Mouse (Mus musculus): ENCODE results near the gene Ppil2.

Gene Ppil2

DNA sequence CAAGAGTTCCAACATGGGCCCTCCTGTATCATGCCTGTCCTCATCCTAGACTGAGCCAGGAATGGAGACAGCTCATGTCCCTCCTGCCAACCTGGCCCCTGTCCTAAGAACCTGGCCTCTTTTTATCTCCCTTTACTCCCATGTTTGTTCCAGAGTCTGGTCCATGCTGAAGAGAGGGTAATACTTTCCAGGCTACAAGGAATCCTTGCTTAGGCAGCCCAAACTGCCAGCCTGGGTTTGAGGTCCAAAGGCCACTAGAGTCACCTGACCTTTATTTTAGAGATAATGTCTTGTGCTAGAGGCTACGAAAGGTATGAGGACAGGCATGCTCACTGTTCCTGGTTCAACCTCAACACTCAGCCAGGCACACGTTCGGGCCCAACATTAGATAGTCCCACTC, 14.1 kb downstream of the Ppil2 start:
- no peak for DNase-seq

DNA sequence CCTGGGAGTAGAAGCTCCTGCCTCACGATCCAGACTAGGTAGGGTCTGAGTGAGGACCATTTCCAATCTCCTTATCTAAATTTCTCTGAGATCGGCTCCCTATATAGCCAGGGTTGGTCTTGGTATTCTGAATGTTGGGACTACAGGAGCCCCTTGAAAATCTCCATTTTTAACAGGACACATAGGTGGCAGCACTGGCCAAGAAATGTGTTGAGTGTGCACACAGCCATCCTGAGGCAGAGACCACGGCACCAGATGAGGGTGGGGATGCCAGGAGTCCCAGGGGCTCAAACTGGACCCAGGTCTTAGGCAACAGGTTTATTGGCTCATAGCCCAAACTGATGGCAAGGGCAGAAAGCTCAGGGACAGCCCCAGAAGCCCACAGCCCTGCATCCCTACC, 22.7 kb downstream of the Ppil2 start:
- DNase-seq = peak; percentile 44 to 46

DNA sequence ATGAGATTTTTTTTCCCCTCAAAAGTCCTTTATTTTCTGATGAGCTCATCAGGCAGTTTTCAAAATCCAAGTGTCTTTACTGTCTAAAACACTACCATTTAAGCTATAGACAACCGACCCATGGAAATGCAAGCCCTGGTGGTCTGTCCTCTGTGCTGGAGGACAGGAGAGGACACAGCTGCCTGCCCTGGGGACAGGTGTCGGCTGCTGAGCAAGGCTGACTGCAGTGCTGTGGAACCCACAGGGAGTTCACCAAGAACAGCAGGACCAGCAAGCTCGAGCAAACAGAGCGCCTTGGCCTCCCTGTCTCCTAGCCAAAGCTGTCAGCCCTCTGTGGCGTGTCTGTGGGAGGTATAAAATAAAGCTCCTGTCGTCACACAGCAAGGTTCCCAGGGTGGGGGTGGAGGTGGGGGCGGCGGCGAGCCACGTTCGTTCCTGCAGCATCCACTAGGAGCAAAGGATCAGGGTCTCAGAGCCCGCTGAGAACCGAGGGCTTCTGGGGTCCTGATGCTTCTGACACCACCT, 24.3 kb downstream of the Ppil2 start:
- DNase-seq = no peak

DNA sequence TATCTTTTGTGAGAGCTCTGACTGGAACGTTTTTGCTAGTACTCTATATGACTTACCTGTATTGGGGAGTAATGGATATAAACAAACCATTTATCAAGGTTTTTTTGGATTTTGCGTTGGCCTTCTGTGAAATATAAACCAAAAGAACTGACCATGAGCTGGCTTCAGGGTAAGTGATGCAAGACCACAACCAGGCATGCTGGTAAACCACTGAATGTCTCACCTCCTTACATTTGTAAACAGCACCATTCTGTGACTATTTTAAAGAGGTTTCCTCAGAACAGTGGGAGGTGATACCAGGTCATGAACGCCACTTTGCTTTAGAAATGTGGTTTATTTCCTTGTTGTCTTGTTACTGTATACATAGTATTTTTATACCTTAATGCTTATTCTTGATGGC, 24.8 kb downstream of the Ppil2 start:
- no peak for DNase-seq

DNA sequence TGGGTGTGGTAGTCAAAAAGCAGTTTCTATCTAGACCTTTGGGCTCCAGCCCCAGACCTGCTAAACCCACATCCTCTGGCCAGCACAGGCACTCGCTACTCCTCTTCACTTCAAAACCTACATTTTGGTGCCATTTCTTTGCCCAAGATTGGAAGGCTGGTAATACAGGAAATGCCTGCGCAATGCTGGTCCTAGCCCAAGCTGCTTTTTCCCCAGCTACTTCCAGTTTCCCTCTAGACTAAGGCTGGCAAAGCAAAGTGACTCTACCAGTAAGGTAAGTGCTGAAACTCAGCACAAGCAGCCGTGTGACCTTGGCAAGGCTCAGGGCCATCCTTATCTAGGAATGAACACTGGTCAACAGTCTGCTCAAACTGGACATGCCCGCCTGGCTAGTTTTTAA, 25.4 kb downstream of the Ppil2 start:
- no peak for DNase-seq

DNA sequence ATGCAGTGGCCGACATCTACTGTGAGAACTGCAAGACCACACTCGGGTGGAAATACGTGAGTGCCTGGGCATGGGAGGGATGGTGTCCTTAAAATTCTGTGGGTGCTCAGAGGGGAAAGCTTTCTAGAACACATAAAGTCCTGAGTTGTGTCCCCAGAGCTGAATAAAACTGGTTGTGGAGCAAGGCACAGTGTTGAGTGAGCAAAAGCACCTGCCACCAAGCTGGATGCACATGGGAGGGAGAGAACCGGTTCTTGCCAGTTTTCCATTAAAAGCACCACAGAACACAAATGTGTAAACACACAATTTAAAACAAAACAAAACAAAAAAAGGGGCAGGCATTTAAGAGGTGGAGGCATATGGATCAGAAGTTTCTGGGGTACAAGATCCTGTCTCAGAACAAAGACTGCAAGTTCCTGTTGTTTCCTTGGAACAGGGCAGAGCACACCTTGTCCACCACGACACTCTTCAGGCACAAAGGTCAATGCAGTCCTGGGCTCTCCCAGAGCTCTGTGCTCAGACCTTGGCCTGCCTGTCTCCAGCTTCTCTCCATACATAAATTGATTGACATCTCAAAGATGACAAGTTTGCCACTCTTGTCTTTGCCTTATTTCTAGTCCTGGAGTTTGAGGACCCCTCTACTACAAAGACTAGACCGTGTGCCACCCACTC, 28.8 kb downstream of the Ppil2 start:
- no peak for DNase-seq

DNA sequence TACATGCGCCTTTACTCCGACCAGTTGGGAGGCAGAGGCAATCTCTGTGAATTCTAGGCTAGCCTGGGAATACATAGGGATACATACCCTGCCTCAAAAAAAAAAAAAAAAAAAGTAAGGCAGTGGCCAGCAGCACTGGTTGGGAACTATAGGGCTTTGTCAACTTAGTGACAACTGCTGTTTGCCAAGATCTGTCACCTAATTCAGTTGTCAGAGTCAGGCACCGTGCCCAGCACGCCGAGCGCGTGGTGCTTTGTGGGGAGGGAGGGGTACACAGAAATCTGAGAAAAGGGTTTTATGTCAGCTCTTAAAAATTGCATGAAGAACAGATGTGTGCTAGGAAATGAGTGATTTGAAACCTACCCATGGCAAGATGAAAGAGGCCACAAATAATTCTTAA, 33.0 kb downstream of the Ppil2 start:
- DNase-seq = peak in 1 of 2 experiments; percentile 45

DNA sequence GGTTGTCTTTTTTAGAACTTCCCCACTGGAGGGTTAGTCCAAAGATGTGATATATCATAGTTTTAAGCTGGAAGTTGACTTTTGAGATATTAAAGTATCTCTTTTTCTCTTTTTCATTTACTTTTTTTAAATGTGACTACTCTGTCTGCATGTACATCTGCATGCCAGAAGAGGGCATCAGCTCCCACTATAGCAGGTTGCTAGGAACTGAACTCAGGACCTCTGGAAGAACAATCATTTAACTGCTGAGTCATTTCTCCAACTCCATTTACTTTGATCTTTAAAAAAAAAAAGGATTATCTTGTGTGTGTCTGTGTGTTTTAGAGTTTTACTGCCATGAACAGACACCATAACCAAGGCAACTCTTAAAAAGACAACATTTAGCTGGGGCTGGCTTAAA, 34.2 kb downstream of the Ppil2 start:
- no peak for DNase-seq

DNA sequence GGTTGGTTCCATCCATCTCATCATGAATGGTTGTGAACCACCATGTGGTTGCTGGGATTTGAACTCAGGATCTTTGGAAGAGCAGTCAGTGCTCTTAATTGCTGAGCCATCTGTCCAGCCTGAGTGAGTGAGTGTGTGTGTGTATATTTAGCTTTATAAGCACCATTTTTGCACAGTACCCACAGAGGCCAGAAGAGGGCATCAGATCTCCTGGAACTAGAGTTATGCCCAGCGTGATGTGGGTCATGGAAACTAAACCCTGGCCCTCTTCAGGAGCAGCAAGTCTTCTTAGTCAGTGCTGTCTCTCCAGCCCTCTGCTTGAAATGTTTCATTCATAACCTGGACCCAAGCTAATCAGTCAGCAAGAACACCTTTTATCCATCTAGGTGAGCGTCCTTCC, 34.8 kb downstream of the Ppil2 start:
- peak in 1 of 2 experiments; percentile 42 for DNase-seq

DNA sequence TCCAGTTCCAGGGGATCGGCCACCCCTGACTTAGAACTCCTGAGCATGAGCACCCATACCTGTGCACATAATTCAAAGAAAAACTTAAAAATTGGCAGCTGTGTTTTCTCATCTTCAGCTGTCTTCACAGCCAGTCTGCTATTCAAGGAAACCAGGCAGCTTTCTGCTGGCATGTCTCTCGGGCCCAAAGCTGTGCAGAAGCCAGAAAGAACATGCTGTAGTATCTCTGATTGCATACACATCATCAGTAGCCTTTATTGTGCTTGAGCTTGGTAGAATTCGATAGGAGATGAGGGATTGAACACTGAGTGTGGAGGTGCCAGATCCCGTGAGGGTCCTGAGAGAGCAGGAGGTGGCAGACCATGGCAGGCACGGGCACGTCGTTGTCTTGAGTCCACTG, 38.1 kb downstream of the Ppil2 start:
- DNase-seq = no peak

DNA sequence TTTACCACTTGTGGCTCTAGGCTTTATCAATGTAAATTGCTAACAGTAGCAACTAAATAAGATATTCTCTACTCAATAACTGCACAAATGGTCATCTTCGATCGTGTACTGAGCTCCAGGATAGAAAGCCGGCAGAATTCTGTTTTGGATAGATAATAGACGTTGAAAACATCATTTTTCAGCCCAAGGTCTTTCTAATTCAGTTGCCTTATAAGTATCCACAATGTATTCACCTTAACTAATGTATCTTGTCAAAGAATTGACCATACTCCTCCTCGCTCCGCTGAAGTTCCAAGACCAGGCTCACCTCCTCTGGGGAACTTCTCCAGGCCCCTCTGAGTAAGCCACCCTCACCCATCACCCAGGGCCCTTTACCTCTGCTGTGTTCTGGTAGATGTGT, 40.3 kb downstream of the Ppil2 start:
- no peak for DNase-seq

DNA sequence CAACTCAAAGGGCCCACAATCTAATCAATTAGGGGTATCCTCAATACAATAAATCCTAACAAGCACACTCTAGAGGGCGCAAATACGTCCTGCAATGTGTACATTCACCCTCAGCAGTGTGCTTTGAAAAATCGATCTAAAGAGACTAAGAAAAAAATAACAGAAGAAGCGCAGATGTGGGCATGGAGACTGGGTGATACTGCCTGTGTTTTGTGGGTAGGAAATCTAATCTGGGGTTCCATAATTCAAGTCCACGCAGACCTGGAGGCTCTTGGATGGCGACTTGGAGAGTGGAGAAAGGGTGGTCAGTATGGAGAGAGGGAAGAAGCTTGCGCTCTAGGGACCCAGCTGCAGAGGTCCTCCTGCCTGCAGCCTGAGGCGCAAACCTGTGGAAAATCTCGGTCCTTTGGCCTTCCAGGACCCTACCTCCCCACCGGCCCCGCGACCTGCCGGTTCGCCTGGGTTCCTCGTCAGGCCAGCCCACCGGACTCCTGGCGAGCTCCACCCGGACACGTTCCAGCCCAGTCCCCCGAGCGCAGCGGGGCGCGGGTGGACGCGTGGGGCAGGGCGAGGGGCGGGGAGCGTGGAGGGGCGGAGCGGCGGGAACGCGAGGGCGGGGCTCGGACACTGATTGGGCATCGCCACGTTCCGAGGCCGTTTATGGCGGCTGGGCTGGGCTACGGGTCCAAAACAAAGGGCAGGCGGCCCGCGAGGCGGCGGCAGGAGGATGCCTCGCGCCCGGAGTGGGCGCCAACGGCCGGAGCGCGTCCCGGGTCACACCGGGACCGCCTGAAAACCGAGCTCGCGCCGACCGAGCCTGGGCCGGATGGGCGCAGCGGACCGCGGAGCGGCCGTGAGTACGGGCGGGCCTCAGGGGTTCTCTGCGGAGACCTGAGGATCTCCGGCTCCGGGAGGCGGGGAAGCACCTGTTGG, 41.3 kb downstream of the Ppil2 start, which contains the start of gene Ypel1:
Gene Ypel1 (plus strand): TSS at position 186 of the 933 bp plus-strand sequence.
- peak; percentile 95 to 97 for DNase-seq

DNA sequence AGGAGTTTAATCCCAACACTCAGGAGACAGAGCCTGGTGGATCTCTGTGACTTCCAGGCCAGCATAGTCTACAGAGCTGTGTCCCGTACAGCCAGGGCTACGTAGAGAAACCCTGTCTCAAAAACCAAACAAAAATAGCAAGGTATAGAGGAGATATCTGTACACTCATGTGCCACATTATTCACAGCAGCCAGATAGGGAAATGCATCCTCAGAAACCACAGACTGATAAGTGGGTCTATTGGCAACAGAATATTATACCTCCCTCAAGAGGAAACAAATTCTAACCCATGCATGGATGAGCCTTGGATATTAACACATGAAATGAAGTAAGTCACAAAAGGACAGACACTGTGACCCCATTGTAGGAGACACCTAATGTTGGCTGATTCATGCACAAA, 43.5 kb downstream of the Ppil2 start:
- DNase-seq = no peak

DNA sequence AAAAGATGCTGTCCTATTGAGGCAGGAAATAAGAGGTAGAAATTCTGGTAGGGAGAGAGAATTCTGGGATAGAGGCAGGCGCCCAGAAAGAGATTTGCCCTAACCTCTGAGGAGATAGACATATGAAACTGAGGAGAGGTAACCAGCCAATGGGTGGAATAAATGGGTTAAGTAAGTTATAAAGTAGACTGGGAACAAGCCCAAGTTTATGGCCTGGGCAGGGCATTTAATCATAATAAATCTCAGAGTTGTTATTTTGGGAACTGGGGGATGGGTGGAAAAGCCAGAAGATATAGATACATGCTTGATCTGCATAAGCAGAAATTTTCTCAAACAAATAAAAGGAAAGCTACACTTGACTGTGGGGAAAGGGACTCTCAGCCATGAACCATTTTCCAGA, 48.7 kb downstream of the Ppil2 start:
- no peak for DNase-seq

DNA sequence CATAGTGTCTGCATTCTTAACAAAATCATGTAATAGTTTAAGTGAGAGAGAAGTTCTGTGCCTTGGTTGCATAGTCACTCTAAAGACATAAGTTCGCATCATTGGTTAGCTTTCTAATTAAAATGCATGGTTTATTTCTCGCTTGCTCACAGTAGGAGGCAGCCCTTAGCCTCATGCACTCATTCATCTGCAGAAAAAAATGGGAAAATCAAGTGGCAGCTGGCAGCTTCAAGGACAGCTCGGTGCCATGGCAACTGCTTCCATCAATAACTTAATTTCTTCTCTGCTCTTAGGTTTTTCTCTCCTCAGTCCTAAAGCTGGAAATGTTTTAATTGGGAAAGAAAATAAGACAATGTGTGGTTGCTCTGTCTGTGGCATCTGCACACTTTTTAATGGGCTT, 55.5 kb downstream of the Ppil2 start:
- peak in 1 of 2 experiments; percentile 20 for DNase-seq

DNA sequence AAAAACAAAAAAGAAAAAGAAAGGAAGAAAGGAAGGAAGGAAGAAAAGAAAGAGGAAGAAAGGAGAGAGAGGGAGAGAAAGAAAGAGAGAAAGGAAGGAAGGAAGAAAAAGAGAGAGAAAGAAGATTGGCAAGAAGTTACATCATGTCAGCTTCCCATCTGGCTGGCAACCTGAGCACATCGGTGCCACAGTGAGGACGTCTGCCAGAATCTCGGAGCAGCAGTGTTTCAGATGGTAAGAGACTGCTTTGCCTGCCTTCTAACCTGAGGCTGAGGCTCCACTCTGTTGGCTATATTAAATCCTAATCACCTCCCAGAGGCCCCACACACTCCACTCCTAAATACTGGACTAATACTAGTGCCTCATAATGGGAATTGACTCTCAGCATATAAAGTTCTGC, 57.2 kb downstream of the Ppil2 start:
- DNase-seq = peak; percentile 69 to 72

DNA sequence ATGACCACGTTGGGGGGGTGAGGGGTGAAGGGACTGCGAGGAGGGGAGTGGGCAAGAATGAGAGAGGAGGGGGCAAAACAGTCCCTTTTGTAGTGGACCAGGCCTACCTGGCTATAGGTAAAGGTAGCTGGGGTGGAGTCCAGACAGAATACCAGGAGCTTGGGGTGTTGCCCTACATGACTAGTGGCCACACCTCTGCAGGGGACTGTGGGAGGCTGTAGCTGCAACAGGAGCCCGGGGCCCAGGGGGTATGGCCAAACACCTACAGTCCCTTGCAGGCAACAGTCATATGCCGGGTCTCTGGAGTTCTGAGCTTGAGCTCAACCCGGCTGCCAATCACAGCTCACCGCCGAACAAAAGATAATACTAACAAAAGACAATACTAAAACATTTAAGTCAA, 59.0 kb downstream of the Ppil2 start:
- DNase-seq = no peak

DNA sequence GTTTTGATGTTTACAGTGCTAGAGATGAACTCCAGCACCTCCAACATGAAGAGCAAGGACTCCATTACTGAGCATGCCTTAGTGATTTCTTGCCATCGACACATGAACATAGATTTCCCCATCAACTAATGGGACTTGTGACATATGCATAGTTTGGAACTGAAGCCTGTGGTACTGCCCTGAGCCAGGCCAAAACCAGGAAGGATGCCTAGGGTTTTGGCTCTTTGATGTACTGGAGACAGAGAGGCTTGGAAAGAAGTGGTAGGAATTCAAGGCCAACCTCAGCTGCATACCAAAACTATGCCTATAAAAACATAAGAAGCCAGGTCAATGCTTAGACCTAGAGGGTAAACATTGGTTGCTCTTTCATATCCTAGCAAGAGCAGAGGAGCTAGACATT, 61.2 kb downstream of the Ppil2 start:
- DNase-seq = no peak

DNA sequence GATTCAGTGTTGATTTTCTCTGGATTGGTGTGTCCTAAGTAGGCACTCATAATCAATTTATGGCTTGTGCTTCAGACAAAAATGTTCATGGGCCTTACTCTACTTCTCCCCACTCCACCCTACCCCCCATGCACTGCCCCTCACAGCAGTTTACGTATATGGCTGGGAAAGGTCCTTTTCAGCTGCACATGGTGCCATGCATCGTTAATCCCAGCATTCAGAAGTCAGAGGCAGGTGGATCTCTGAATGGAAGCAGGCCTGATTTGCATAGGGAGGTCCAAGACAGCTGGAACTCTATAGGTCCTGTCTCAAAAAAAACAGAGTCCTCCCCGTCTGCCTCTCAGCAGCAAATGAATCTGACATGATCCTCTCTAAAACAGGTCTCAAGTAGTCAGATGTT, 65.8 kb downstream of the Ppil2 start:
- no peak for DNase-seq

DNA sequence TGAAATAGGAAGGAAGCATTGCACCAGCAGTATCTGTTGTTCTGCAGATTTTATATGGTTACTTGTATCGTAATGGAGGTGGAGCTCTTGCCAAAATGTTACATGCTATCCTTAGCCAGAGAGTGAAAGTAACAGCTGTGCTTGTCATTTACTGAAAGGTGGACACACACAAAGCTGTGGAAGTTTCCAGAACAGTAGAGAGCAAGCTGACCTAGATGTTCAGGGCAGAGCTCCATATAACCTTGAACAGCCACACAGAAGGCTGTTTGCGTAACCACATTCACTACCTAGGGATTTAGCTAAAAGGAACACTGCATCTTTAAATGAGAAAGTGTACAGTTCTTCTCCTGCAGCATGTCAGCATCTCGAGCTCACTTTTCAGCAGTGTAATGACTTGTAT, 66.7 kb downstream of the Ppil2 start:
- DNase-seq = no peak

DNA sequence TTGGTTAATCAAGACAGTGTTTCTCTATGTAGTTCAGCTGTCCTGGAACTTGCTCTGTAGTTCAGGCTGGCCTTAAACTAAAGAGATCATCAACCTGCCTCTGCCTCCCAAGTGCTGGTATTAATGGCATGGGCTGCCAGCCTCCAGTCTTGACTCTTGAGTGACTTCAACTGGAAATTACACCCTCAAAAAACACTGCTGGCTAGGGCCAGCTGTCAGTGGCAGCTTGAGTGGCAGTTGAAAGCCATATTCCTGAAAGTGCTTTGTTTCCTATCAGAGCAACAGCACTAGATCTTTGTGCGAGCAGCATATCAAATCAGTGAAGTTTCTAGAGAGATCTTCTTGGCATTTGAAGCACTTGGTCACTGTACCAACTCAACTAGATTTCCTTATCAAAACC, 69.6 kb downstream of the Ppil2 start:
- DNase-seq = no peak

DNA sequence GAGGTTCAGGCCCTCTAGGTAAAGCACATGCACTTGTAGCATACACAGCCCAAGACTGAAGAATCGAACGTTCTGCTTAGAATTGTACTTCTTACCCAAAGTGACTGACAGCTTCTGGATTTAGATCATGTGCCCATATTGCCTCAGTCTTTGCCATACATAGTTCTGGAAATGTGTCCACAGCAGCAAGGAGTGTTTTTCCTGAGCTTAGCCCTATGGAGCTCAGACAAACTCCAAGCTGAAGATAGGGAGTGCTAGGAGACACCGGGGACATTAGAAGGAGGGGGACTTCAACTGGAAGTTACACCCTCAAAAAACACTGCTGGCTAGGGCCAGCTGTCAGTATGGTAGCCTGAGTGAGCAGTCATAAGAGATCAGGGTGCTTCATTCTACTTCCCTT, 70.3 kb downstream of the Ppil2 start:
- DNase-seq = no peak
